Comparison of ENCODE assay signal across 14 mouse cellular contexts in the genomic region with DNA sequence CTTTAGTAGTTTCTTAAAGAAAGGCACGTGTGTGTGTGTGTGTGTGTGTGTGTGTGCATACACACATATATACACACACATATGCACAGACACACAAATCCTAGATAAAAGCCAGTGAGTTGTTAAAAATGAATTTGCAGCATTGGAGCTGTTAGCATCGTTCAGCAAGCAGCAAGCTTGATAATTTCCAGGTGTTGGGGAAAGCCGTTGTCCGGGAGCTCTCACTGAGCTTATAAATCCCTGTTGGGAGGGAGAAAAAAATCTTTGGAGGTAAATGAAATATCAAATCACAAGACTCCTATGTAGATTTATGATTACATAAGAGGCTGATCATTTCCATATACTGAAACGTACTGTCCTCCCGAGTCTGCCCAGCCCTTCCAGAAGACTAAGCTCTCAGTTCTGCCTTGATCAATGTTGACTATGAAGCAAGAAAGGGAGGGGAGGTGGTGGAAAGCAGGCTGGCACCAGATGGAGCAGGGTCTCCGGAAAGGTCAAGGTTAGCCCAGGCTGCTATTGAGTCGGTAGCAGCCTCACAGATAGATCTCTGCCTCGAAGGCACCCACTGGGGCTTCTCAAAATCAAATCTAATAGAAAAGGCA. TPM values are rescaled to one million over a fixed set of nuclear protein-coding genes. Genes with fewer than 3 reads are reported as not detected.
DNase-seq lines count a peak whose midpoint lies in the region; ATAC-seq and TF ChIP-seq lines count a peak whose summit lies in the region.
"Had no signal": no experiment of that assay in that cellular context is flagged by ENCODE, and none has a peak within 500 bp of the region (broad histone marks: within the 10 kb centered on the region; RNA-seq: fewer than 3 reads in every experiment).

No protein-coding gene starts in this region.

- peaks cover 6% of the 10 kb centered on the region; the same call in 1 of the 2 replicates for H3K4me1 ChIP-seq in forebrain, embryonic 11.5 days (replicated peaks; ENCODE audit: control insufficient read depth, insufficient read depth, low read length)
- peaks cover 4% of the 10 kb centered on the region for H3K4me1 ChIP-seq in forebrain, embryonic 14.5 days (ENCODE audit: control insufficient read depth, insufficient read depth, low read length)
- peaks cover 16% of the 10 kb centered on the region for H3K4me1 ChIP-seq in forebrain, postnatal 0 days (ENCODE audit: insufficient read depth)
- H3K4me1 ChIP-seq in limb, embryonic 13.5 days = peaks cover 31% of the 10 kb centered on the region
- H3K4me1 ChIP-seq in neural tube, embryonic 14.5 days (ENCODE audit: control insufficient read depth, insufficient read depth, low read length) = peaks cover 21% of the 10 kb centered on the region
- 0 out of 2 replicates have a peak, but pooled peaks cover 4% of the 10 kb centered on the region for H3K4me1 ChIP-seq in liver, embryonic 11.5 days (replicated peaks; ENCODE audit: control insufficient read depth, insufficient read depth, low read length)

- no peaks in the 10 kb centered on the region for H3K9me3 ChIP-seq in forebrain, embryonic 11.5 days (ENCODE audit: control insufficient read depth, low read length)
- no peaks in the 10 kb centered on the region for H3K9me3 ChIP-seq in forebrain, embryonic 14.5 days (replicated peaks; ENCODE audit: control insufficient read depth, low read length)
- no peaks in the 10 kb centered on the region for H3K9me3 ChIP-seq in forebrain, postnatal 0 days (ENCODE audit: low read length)
- no peaks in the 10 kb centered on the region for H3K9me3 ChIP-seq in limb, embryonic 13.5 days
- H3K9me3 ChIP-seq in neural tube, embryonic 14.5 days (ENCODE audit: control insufficient read depth, low read length) = no peaks in the 10 kb centered on the region
- H3K9me3 ChIP-seq in liver, embryonic 11.5 days (ENCODE audit: control insufficient read depth, low read length) = no peaks in the 10 kb centered on the region
- H3K9me3 ChIP-seq: G1E; heart, embryonic 12.5 days had no signal

- DNase-seq in forebrain, embryonic 11.5 days (ENCODE audit: low spot score) = no peak
- DNase-seq in forebrain, embryonic 14.5 days (ENCODE audit: low spot score) = no peak
- DNase-seq in forebrain, postnatal 0 days = no peak
- no peak for DNase-seq in liver, embryonic 11.5 days (ENCODE audit: low spot score)
- no peak for DNase-seq in gastrocnemius, adult 18-20 months (ENCODE audit: low spot score)

- H3K4me3 ChIP-seq in forebrain, embryonic 11.5 days (ENCODE audit: low read depth, low read length) = no peak overlapping the region
- H3K4me3 ChIP-seq in forebrain, embryonic 14.5 days (ENCODE audit: low read depth, low read length) = no peak overlapping the region
- no peak overlapping the region for H3K4me3 ChIP-seq in forebrain, postnatal 0 days (ENCODE audit: low read depth, low read length)
- H3K4me3 ChIP-seq in limb, embryonic 13.5 days = no peak overlapping the region
- no peak overlapping the region for H3K4me3 ChIP-seq in neural tube, embryonic 14.5 days (ENCODE audit: low read depth, low read length)
- no peak overlapping the region for H3K4me3 ChIP-seq in liver, embryonic 11.5 days (ENCODE audit: low read depth, low read length)

- no peak overlapping the region for H3K27ac ChIP-seq in forebrain, embryonic 11.5 days (ENCODE audit: low read depth, low read length)
- H3K27ac ChIP-seq in forebrain, embryonic 14.5 days (ENCODE audit: low read depth, low read length) = no peak overlapping the region
- H3K27ac ChIP-seq in forebrain, postnatal 0 days (ENCODE audit: low read depth, low read length) = peak overlapping the region; percentile 47; the same call in 1 of the 2 replicates
- H3K27ac ChIP-seq in limb, embryonic 13.5 days = no peak overlapping the region
- H3K27ac ChIP-seq in neural tube, embryonic 14.5 days (ENCODE audit: low read depth, low read length) = peak overlapping the region; percentile 45; the same call in 1 of the 2 replicates
- H3K27ac ChIP-seq in liver, embryonic 11.5 days (ENCODE audit: low read depth, low read length) = no peak overlapping the region

- 33% methylated on average over 9 of the region's 9 CpGs for WGBS in forebrain, embryonic 11.5 days
- 49% methylated on average over 9 of the region's 9 CpGs for WGBS in forebrain, embryonic 14.5 days
- 38% methylated on average over 9 of the region's 9 CpGs for WGBS in forebrain, postnatal 0 days
- 12% methylated on average over 9 of the region's 9 CpGs for WGBS in limb, embryonic 13.5 days
- WGBS in neural tube, embryonic 14.5 days = 17% methylated on average over 9 of the region's 9 CpGs
- WGBS in liver, embryonic 11.5 days = 36% methylated on average over 9 of the region's 9 CpGs

- no peaks in the 10 kb centered on the region for H3K36me3 ChIP-seq in forebrain, embryonic 11.5 days (ENCODE audit: control insufficient read depth, insufficient read depth, low read length)
- no peaks in the 10 kb centered on the region for H3K36me3 ChIP-seq in forebrain, embryonic 14.5 days (ENCODE audit: control insufficient read depth, insufficient read depth, low read length)
- no peaks in the 10 kb centered on the region for H3K36me3 ChIP-seq in forebrain, postnatal 0 days (ENCODE audit: insufficient read depth)
- H3K36me3 ChIP-seq in limb, embryonic 13.5 days = no peaks in the 10 kb centered on the region
- no peaks in the 10 kb centered on the region for H3K36me3 ChIP-seq in neural tube, embryonic 14.5 days (ENCODE audit: control insufficient read depth, insufficient read depth, low read length)
- no peaks in the 10 kb centered on the region for H3K36me3 ChIP-seq in liver, embryonic 11.5 days (ENCODE audit: control insufficient read depth, insufficient read depth, low read length)
- H3K36me3 ChIP-seq: G1E; heart, embryonic 12.5 days had no signal

- no peak for TF ChIP-seq CTCF in forebrain, postnatal 0 days (IDR thresholded peaks at IDR 0.05; ENCODE audit: low read depth)

- peak overlapping the region; percentile 23; the same call in 1 of the 2 replicates for H3K9ac ChIP-seq in forebrain, embryonic 11.5 days (ENCODE audit: low read length)
- H3K9ac ChIP-seq in forebrain, embryonic 14.5 days (ENCODE audit: low read length) = no peak overlapping the region
- no peak overlapping the region for H3K9ac ChIP-seq in forebrain, postnatal 0 days
- H3K9ac ChIP-seq in limb, embryonic 13.5 days = no peak overlapping the region
- no peak overlapping the region for H3K9ac ChIP-seq in neural tube, embryonic 14.5 days (replicated peaks; ENCODE audit: low read depth, low read length)
- H3K9ac ChIP-seq in liver, embryonic 11.5 days (ENCODE audit: low read depth, low read length) = no peak overlapping the region

- H3K27me3 ChIP-seq in forebrain, embryonic 11.5 days (ENCODE audit: control insufficient read depth, insufficient read depth, low read length) = peaks cover 2% of the 10 kb centered on the region; the same call in 1 of the 2 replicates
- no peaks in the 10 kb centered on the region for H3K27me3 ChIP-seq in forebrain, embryonic 14.5 days (replicated peaks; ENCODE audit: control insufficient read depth, insufficient read depth, low read length)
- H3K27me3 ChIP-seq in forebrain, postnatal 0 days (ENCODE audit: insufficient read depth, low read length) = no peaks in the 10 kb centered on the region
- 0 out of 2 replicates have a peak, but pooled peaks cover 7% of the 10 kb centered on the region for H3K27me3 ChIP-seq in limb, embryonic 13.5 days
- H3K27me3 ChIP-seq in neural tube, embryonic 14.5 days (ENCODE audit: control insufficient read depth, insufficient read depth, low read length) = no peaks in the 10 kb centered on the region
- peaks cover 35% of the 10 kb centered on the region for H3K27me3 ChIP-seq in liver, embryonic 11.5 days (replicated peaks; ENCODE audit: control insufficient read depth, insufficient read depth, low read length)

- ATAC-seq in forebrain, embryonic 11.5 days (replicated peaks; ENCODE audit: low FRiP score) = 0 out of 2 replicates have a peak, but pooled peaks have one; percentile 14
- no peak for ATAC-seq in forebrain, embryonic 14.5 days
- ATAC-seq in forebrain, postnatal 0 days = no peak
- ATAC-seq in limb, embryonic 13.5 days (ENCODE audit: low FRiP score, low read depth) = no peak
- ATAC-seq in neural tube, embryonic 14.5 days (ENCODE audit: low read depth) = no peak
- no peak for ATAC-seq in liver, embryonic 11.5 days (replicated peaks; ENCODE audit: low FRiP score)
- ATAC-seq in granulocyte monocyte progenitor cell, adult 5-6 weeks (replicated peaks; ENCODE audit: poor library complexity, severe bottlenecking) = no peak
- ATAC-seq: inflammation-experienced regulatory T-cells, adult 6 months had no signal

- H3K4me2 ChIP-seq in forebrain, embryonic 11.5 days (ENCODE audit: low read depth, low read length, severe bottlenecking) = no peak overlapping the region
- H3K4me2 ChIP-seq in forebrain, embryonic 14.5 days (ENCODE audit: low read length) = no peak overlapping the region
- H3K4me2 ChIP-seq in forebrain, postnatal 0 days (ENCODE audit: low read depth) = no peak overlapping the region
- H3K4me2 ChIP-seq in limb, embryonic 13.5 days (replicated peaks) = peak overlapping the region; percentile 75
- H3K4me2 ChIP-seq in neural tube, embryonic 14.5 days (ENCODE audit: low read depth, low read length) = peak overlapping the region; percentile 61; the same call in 1 of the 2 replicates
- no peak overlapping the region for H3K4me2 ChIP-seq in liver, embryonic 11.5 days

RNA-seq across cellular contexts. Expression of gene A830031A19Rik, which starts 12.3 kb away (rescaled TPM):
- not detected in 2 replicates for polyA plus RNA-seq in forebrain, embryonic 11.5 days (2014; fragmentation: Nextera tagmentation; extraction: Ambion mirVana)
- polyA plus RNA-seq in forebrain, embryonic 14.5 days (2014; fragmentation: Nextera tagmentation; extraction: Ambion mirVana) = 0.32 and 0.41 TPM in 2 replicates
- total RNA-seq in forebrain, postnatal 0 days (2014; rRNA removed) = 1.8 TPM in 1 of 2 replicates, not detected in the other
- polyA plus RNA-seq in forebrain, postnatal 0 days (2015; fragmentation: Nextera tagmentation; extraction: Ambion mirVana) = 0.26 and 0.63 TPM in 2 replicates
- not detected in 2 replicates for polyA plus RNA-seq in limb, embryonic 13.5 days (2015; fragmentation: Nextera tagmentation; extraction: Ambion mirVana)
- polyA plus RNA-seq in neural tube, embryonic 14.5 days (2014; fragmentation: Nextera tagmentation; extraction: Ambion mirVana) = not detected in 2 replicates
- polyA plus RNA-seq in liver, embryonic 11.5 days (2014; fragmentation: Nextera tagmentation; extraction: Ambion mirVana) = not detected in 2 replicates
- not detected for total RNA-seq in gastrocnemius, adult 18-20 months (2021)
- total RNA-seq in granulocyte monocyte progenitor cell, adult 5-6 weeks (2014; fragmentation: Nextera tagmentation) = not detected in 2 replicates
- total RNA-seq in granulocyte monocyte progenitor cell, adult 5-6 weeks (2017) = not detected in 2 replicates
- polyA plus RNA-seq: G1E; heart, embryonic 12.5 days; inflammation-experienced regulatory T-cells, adult 6 months; large intestine, adult 2 months; lung, embryonic 16.5 days; stomach, embryonic 16.5 days had no signal

RNA-seq across cellular contexts. Expression of gene Bcl11a, which starts 15.3 kb away (rescaled TPM):
- polyA plus RNA-seq in forebrain, embryonic 11.5 days (2014; fragmentation: Nextera tagmentation; extraction: Ambion mirVana) = 97.0 and 101 TPM in 2 replicates
- polyA plus RNA-seq in forebrain, embryonic 14.5 days (2014; fragmentation: Nextera tagmentation; extraction: Ambion mirVana) = 148 and 174 TPM in 2 replicates
- 70.8 and 85.9 TPM in 2 replicates for total RNA-seq in forebrain, postnatal 0 days (2014; rRNA removed)
- 173 and 174 TPM in 2 replicates for polyA plus RNA-seq in forebrain, postnatal 0 days (2015; fragmentation: Nextera tagmentation; extraction: Ambion mirVana)
- 76.6 and 82.3 TPM in 2 replicates for polyA plus RNA-seq in limb, embryonic 13.5 days (2015; fragmentation: Nextera tagmentation; extraction: Ambion mirVana)
- polyA plus RNA-seq in neural tube, embryonic 14.5 days (2014; fragmentation: Nextera tagmentation; extraction: Ambion mirVana) = 143 and 145 TPM in 2 replicates
- 92.2 and 95.4 TPM in 2 replicates for polyA plus RNA-seq in liver, embryonic 11.5 days (2014; fragmentation: Nextera tagmentation; extraction: Ambion mirVana)
- under 1 TPM in 1 of 2 experiments, not detected in 1; 0.05 TPM for total RNA-seq in gastrocnemius, adult 18-20 months (2021)
- 33.7 and 44.4 TPM in 2 replicates for total RNA-seq in granulocyte monocyte progenitor cell, adult 5-6 weeks (2014; fragmentation: Nextera tagmentation)
- total RNA-seq in granulocyte monocyte progenitor cell, adult 5-6 weeks (2017) = 10.0 and 16.0 TPM in 2 replicates

Comparison
In these comparisons a context has a peak if more than half of its experiments do, and no peak if none do; other contexts are left out.
1. H3K27ac ChIP-seq: peak in forebrain, postnatal 0 days (single experiment) and neural tube, embryonic 14.5 days (single experiment); none in forebrain, embryonic 11.5 days (single experiment), forebrain, embryonic 14.5 days (single experiment), limb, embryonic 13.5 days (single experiment) and liver, embryonic 11.5 days (single experiment).
2. H3K4me2 ChIP-seq: peak in limb, embryonic 13.5 days (single experiment) and neural tube, embryonic 14.5 days (single experiment); none in forebrain, embryonic 11.5 days (single experiment), forebrain, embryonic 14.5 days (single experiment), forebrain, postnatal 0 days (single experiment) and liver, embryonic 11.5 days (single experiment).